Mouse (Mus musculus) heart, adult 9 months (tissue): ENCODE data around the gene Ube2dnl1.

Source experiments
- DNase-seq, 2 experiments: peaks; one replicate each; pipeline ENCODE4 v3.0.0; 2022; ENCODE audit warnings: low spot score in 2 of 2

Ube2dnl1 gene

GRCm38 (mm10) chrX:114904712-114905111 lies at the start of gene Ube2dnl1:
Ube2dnl1 (plus strand) TSS chrX:114905012.
- no peak for DNase-seq

- no peak for DNase-seq
Measured at GRCm38 (mm10) chrX:114895489-114895888, 9.3 kb upstream of the Ube2dnl1 start.

- DNase-seq: no peak
Measured at GRCm38 (mm10) chrX:114897506-114897905, 7.3 kb upstream of the Ube2dnl1 start.

- no peak for DNase-seq
Measured at GRCm38 (mm10) chrX:114903391-114903790, 1.4 kb upstream of the Ube2dnl1 start.

GRCm38 (mm10) chrX:114907282-114907681 lies 2.5 kb downstream of the Ube2dnl1 start, which contains the start of gene Ube2dnl2:
Ube2dnl2 (plus strand) TSS chrX:114907582.
- no peak for DNase-seq

- DNase-seq: no peak
Measured at GRCm38 (mm10) chrX:114955066-114955465, 50.3 kb downstream of the Ube2dnl1 start.
